Mouse (Mus musculus): ENCODE data around the gene Ndrg4. TPM values are rescaled to one million over a fixed set of nuclear protein-coding genes. Genes with fewer than 3 reads are reported as not detected.

The Ndrg4 gene
- total RNA-seq, 1 experiment = 9.4 TPM

DNA sequence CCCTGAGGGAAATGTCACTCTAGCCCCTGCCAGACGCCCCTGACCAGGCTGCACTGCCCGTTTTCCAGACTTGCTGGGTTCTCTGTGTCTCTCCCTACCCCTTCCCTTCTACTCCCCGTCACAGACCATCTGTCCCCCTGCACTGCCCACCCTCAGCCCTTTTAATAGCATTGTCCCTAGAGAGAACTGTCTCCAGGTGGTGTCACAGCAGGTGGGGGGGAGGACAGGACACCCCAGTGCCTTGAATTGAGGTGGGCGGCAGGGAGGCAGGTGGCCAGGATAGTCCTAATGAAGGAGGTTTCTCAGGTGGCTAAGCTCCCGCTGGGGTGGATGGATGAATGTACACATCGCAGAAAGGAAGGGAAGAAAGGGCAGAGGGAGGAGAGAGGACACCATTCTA is 17.9 kb downstream of the Ndrg4 start:
- Histone ChIP-seq H3K27ac (ENCODE audit: insufficient read depth, low read depth, low read length, poor library complexity, severe bottlenecking) (no peak overlapping the region), H3K4me1 (ENCODE audit: control insufficient read depth in 2 of 2, insufficient read depth in 2 of 2, low read length in 2 of 2, poor library complexity in 1 of 2) (peaks cover 3 to 7% of the 10 kb centered on the region in 2 experiments; a peak in 2 of 4 replicates), H3K4me3 (ENCODE audit: insufficient read depth in 1 of 2, low read depth in 1 of 2, low read length in 2 of 2, poor library complexity in 1 of 2, severe bottlenecking in 1 of 2) (no peak overlapping the region; a peak in 1 of 4 replicates), H3K9ac (ENCODE audit: insufficient read depth, low read depth, low read length, poor library complexity, severe bottlenecking) (no peak overlapping the region), H3K9me3 (ENCODE audit: control insufficient read depth, insufficient read depth, low read depth, low read length) (no peaks in the 10 kb centered on the region), H3K36me3 (ENCODE audit: control insufficient read depth, insufficient read depth, low read length, poor library complexity, severe bottlenecking) (no peaks in the 10 kb centered on the region)
- no peak for DNase-seq (ENCODE audit: low read depth, low spot score)
- TF ChIP-seq CHD2 (IDR thresholded peaks at IDR 0.05; ENCODE audit: low read depth, low read length) = no peak
- no peak for TF ChIP-seq ZC3H11A (IDR thresholded peaks at IDR 0.05; ENCODE audit: borderline replicate concordance, low read depth, low read length)
- TF ChIP-seq ZNF384 (IDR thresholded peaks at IDR 0.05; ENCODE audit: low read depth, low read length) = no peak
- TF ChIP-seq HCFC1 (IDR thresholded peaks at IDR 0.05; ENCODE audit: borderline replicate concordance, insufficient read depth, low read length) = no peak
- TF ChIP-seq MAFK (IDR thresholded peaks at IDR 0.05; ENCODE audit: insufficient read depth, low read depth, low read length) = no peak
- in situ Hi-C loops (cut with MboI; ENCODE audit: low sequenced_read_pairs in 2 of 2, unreplicated experiment in 2 of 2) = loop anchor here in 1 of 2 experiments (5.0 kb wide), 1 partner anchor 92 kb away; no protein-coding TSS in a partner anchor

DNA sequence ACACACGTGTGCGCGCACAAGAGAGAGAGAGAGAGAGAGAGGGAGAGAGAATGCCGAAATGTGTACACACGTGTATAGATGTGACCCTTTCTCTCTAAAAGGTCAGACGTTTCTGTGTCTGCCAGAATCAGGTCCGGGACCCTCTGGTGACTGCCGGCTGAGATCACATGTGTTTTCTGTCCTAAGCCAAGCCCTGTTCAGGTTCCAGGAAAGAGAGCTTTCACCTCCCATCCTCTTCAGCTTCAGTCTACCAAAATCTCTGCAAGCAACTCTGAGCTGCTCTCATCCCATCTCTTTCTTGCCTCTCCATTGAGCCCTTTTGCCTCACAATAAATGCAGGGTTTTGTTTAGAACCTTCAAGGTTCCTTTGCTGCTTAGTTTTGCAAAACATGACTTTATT is 19.9 kb downstream of the Ndrg4 start:
- Histone ChIP-seq H3K9ac (ENCODE audit: insufficient read depth, low read depth, low read length, poor library complexity, severe bottlenecking) (no peak overlapping the region; the same call in 1 of the 2 replicates), H3K27ac (ENCODE audit: insufficient read depth, low read depth, low read length, poor library complexity, severe bottlenecking) (0 out of 2 replicates have a peak overlapping the region, but pooled peaks have one; percentile 3), H3K4me3 (ENCODE audit: insufficient read depth in 1 of 2, low read depth in 1 of 2, low read length in 2 of 2, poor library complexity in 1 of 2, severe bottlenecking in 1 of 2) (peak overlapping the region in 1 of 2 experiments; percentile 46; a peak in 1 of 4 replicates), H3K9me3 (ENCODE audit: control insufficient read depth, insufficient read depth, low read depth, low read length) (no peaks in the 10 kb centered on the region), H3K4me1 (ENCODE audit: control insufficient read depth in 2 of 2, insufficient read depth in 2 of 2, low read length in 2 of 2, poor library complexity in 1 of 2) (peaks cover 3 to 7% of the 10 kb centered on the region in 2 experiments; a peak in 2 of 4 replicates), H3K36me3 (ENCODE audit: control insufficient read depth, insufficient read depth, low read length, poor library complexity, severe bottlenecking) (no peaks in the 10 kb centered on the region)
- TF ChIP-seq ZNF384 (IDR thresholded peaks at IDR 0.05; ENCODE audit: low read depth, low read length) (no peak), ZC3H11A (IDR thresholded peaks at IDR 0.05; ENCODE audit: borderline replicate concordance, low read depth, low read length) (no peak), CHD2 (IDR thresholded peaks at IDR 0.05; ENCODE audit: low read depth, low read length) (no peak), MAFK (IDR thresholded peaks at IDR 0.05; ENCODE audit: insufficient read depth, low read depth, low read length) (no peak), HCFC1 (IDR thresholded peaks at IDR 0.05; ENCODE audit: borderline replicate concordance, insufficient read depth, low read length) (no peak)
- in situ Hi-C loops (cut with MboI; ENCODE audit: low sequenced_read_pairs in 2 of 2, unreplicated experiment in 2 of 2) = loop anchor here in 1 of 2 experiments (5.0 kb wide), 1 partner anchor 94 kb away; no protein-coding TSS in a partner anchor
- DNase-seq (ENCODE audit: low read depth, low spot score) = no peak

DNA sequence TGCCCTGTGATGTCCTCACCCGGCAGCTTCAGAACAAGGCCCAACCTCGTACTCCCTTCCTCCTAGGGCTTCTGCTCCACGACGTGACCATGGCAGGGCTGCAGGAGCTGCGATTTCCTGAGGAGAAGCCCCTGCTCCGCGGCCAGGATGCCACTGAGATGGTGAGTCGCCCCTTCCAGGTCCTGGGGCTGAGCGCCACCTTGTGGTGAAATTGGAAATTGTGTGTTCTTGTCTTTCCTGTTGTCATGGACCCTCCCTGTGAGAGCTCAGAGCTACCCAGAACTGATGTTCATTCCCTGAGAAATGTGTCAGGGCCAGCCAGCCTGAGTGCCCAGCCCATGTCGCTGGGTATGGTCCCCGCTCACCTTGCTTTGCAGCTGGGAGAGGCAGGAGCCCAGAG is 20.3 kb downstream of the Ndrg4 start:
- H3K4me3 ChIP-seq (ENCODE audit: insufficient read depth in 1 of 2, low read depth in 1 of 2, low read length in 2 of 2, poor library complexity in 1 of 2, severe bottlenecking in 1 of 2) = peak overlapping the region in 1 of 2 experiments; percentile 46; a peak in 3 of 4 replicates
- H3K9me3 ChIP-seq (ENCODE audit: control insufficient read depth, insufficient read depth, low read depth, low read length) = no peaks in the 10 kb centered on the region
- H3K4me1 ChIP-seq (ENCODE audit: control insufficient read depth in 2 of 2, insufficient read depth in 2 of 2, low read length in 2 of 2, poor library complexity in 1 of 2) = peaks cover 3 to 7% of the 10 kb centered on the region in 2 experiments; a peak in 2 of 4 replicates
- no peaks in the 10 kb centered on the region for H3K36me3 ChIP-seq (ENCODE audit: control insufficient read depth, insufficient read depth, low read length, poor library complexity, severe bottlenecking)
- H3K27ac ChIP-seq (ENCODE audit: insufficient read depth, low read depth, low read length, poor library complexity, severe bottlenecking) = no peak overlapping the region
- H3K9ac ChIP-seq (ENCODE audit: insufficient read depth, low read depth, low read length, poor library complexity, severe bottlenecking) = no peak overlapping the region
- in situ Hi-C loops (cut with MboI; ENCODE audit: low sequenced_read_pairs in 2 of 2, unreplicated experiment in 2 of 2) = loop anchor here in 1 of 2 experiments (5.0 kb wide), 1 partner anchor 95 kb away; no protein-coding TSS in a partner anchor
- DNase-seq (ENCODE audit: low read depth, low spot score) = peak; percentile 95
- TF ChIP-seq ZC3H11A (IDR thresholded peaks at IDR 0.05; ENCODE audit: borderline replicate concordance, low read depth, low read length) = peak; percentile 88; the same call in 1 of the 2 replicates
- no peak for TF ChIP-seq HCFC1 (IDR thresholded peaks at IDR 0.05; ENCODE audit: borderline replicate concordance, insufficient read depth, low read length)

DNA sequence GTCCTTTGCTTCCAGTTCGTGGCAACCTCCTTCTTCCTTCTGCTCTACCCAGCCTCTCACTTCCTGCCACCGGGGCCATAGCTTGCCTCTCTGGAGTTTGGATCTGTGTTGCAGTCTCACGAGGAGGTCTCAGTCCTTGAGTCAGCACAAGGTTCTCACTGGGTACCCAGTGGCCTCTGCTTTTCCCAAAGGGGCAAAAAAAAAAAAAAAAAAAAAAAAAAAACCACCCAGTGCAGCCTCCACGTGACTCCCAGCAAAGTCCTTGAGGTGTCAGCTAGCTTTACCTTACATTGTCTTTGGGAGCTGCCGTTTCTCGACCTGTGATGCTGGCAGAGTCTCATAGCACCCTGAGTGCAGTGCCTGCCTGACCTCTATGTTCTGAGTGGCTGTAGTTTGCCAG is 21.4 kb downstream of the Ndrg4 start:
- Histone ChIP-seq H3K9ac (ENCODE audit: insufficient read depth, low read depth, low read length, poor library complexity, severe bottlenecking) (no peak overlapping the region), H3K4me3 (ENCODE audit: insufficient read depth in 1 of 2, low read depth in 1 of 2, low read length in 2 of 2, poor library complexity in 1 of 2, severe bottlenecking in 1 of 2) (no peak overlapping the region), H3K4me1 (ENCODE audit: control insufficient read depth in 2 of 2, insufficient read depth in 2 of 2, low read length in 2 of 2, poor library complexity in 1 of 2) (peaks cover 3 to 8% of the 10 kb centered on the region in 2 experiments; a peak in 3 of 4 replicates), H3K9me3 (ENCODE audit: control insufficient read depth, insufficient read depth, low read depth, low read length) (no peaks in the 10 kb centered on the region), H3K36me3 (ENCODE audit: control insufficient read depth, insufficient read depth, low read length, poor library complexity, severe bottlenecking) (no peaks in the 10 kb centered on the region), H3K27ac (ENCODE audit: insufficient read depth, low read depth, low read length, poor library complexity, severe bottlenecking) (no peak overlapping the region)
- in situ Hi-C loops (cut with MboI; ENCODE audit: low sequenced_read_pairs in 2 of 2, unreplicated experiment in 2 of 2) = loop anchor here in 1 of 2 experiments (5.0 kb wide), 1 partner anchor 96 kb away; no protein-coding TSS in a partner anchor
- TF ChIP-seq ZNF384 (IDR thresholded peaks at IDR 0.05; ENCODE audit: low read depth, low read length) = peak; percentile 53; the same call in 1 of the 2 replicates
- TF ChIP-seq CHD2 (IDR thresholded peaks at IDR 0.05; ENCODE audit: low read depth, low read length) = no peak
- DNase-seq (ENCODE audit: low read depth, low spot score) = no peak
